Mouse (Mus musculus): ENCODE results near the gene Rbfox2. TPM values are rescaled to one million over a fixed set of nuclear protein-coding genes. Genes with fewer than 3 reads are reported as not detected.
A peak's percentile ranks its signal among the peaks of the same experiment; 100 is the strongest.

Rbfox2 gene
- polyA plus RNA-seq, 1 experiment from 2014 or later, result 13.1 TPM

DNA sequence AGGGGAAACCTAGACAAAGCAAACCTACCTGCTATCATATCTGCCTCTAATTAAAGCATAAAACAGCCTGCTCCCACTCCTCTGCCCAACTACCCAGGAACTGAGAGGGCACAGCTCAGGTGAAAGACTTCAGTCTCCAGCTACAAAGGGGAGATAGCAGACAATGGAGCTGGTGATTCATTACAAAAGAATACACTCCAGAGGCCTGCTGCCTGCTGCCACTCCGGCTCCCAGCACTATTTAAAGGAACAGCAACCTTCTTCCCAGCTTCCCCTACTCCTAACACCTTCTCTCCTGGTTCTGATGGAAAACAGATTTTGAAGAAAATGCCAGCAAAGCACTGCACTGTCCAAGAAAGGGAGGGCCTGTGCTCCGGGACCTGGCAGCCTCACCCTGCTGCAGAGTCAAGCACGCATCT, 156.4 kb downstream of the Rbfox2 start:
- Histone ChIP-seq H3K4me2 (peak overlapping the region; percentile 48), H3K27ac (peak overlapping the region; percentile 58), H3K4me1 (peaks cover 19% of the 10 kb centered on the region), H3K9me3 (replicated peaks) (no peaks in the 10 kb centered on the region), H3K27me3 (replicated peaks) (no peaks in the 10 kb centered on the region; the same call in 1 of the 2 replicates), H3K36me3 (no peaks in the 10 kb centered on the region), H3K4me3 (peak overlapping the region; percentile 1; the same call in 1 of the 2 replicates), H3K9ac (no peak overlapping the region)
- ATAC-seq, result no peak
- WGBS (ENCODE audit: insufficient replicate concordance), result 62% methylated on average over 3 of the region's 3 CpGs

DNA sequence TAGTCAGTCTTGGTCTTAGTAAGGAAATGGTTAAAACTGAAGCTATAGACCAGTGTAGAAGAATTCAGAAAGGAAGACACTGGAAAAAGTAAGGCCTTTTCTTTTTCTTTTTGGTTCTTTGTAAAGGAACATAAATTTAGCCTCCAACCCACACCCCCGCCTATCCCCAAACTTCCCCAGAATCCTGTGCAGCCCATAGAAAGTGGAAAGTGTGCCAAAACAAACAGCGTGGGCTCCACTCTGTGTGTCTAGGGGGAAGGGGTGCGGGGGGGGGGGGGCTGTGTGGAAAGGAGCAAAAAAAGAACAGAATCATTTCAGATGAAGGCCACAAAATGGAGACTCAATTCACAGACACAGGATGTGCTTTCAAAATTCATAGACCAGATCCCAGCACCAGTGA, 156.8 kb downstream of the Rbfox2 start:
- Histone ChIP-seq H3K27ac (peak overlapping the region; percentile 58), H3K9ac (no peak overlapping the region), H3K27me3 (replicated peaks) (no peaks in the 10 kb centered on the region; the same call in 1 of the 2 replicates), H3K4me3 (no peak overlapping the region), H3K36me3 (no peaks in the 10 kb centered on the region), H3K4me2 (peak overlapping the region; percentile 48), H3K4me1 (peaks cover 19% of the 10 kb centered on the region), H3K9me3 (replicated peaks) (no peaks in the 10 kb centered on the region)
- WGBS (ENCODE audit: insufficient replicate concordance), result 44% methylated on average over 3 of the region's 3 CpGs
- no peak for ATAC-seq

DNA sequence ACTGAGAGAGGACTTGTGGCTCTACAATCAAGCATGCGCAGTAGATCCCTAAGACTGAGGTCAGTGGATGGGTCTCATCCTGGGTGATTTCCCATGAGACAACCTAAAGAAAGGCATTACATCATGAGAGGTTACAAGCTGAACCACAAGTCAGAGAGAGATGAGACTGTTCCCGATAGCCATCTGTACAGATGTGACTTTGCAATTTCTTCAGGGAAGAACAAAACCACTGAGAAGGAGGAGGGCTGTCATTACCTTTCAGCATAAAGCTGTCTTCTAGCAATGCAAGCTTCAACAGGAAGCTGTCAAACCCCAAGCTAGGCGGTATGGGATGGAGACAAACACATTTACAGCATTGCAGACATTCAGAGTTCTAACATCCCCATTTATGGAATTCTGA, 157.3 kb downstream of the Rbfox2 start:
- Histone ChIP-seq H3K4me3 (no peak overlapping the region), H3K4me2 (peak overlapping the region; percentile 48; the same call in 1 of the 2 replicates), H3K9ac (no peak overlapping the region), H3K27me3 (replicated peaks) (no peaks in the 10 kb centered on the region; the same call in 1 of the 2 replicates), H3K27ac (no peak overlapping the region), H3K9me3 (replicated peaks) (no peaks in the 10 kb centered on the region), H3K4me1 (peaks cover 19% of the 10 kb centered on the region), H3K36me3 (no peaks in the 10 kb centered on the region)
- WGBS (ENCODE audit: insufficient replicate concordance), result 29% methylated on average over 3 of the region's 3 CpGs
- no peak for ATAC-seq

DNA sequence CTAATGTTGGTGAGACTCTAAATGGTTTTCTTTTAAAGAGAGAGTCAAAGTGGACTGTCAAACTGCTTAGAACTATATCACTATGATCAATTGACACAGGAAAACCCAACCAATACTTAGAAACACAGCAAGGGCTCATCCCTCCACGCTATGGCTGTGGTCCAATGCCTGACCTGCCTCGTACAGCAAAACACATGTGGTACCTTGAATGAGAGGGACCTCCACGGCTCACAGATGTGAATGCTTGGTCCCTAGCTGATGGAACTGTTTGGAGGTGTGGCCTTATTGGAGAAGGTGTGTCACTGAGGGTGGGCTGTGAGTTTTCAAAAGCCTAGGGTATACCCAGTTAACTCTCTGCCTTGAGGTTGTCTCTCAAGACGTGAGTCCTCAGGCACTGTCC, 159.9 kb downstream of the Rbfox2 start:
- no peaks in the 10 kb centered on the region for H3K36me3 ChIP-seq
- H3K9me3 ChIP-seq (replicated peaks), result no peaks in the 10 kb centered on the region
- H3K27ac ChIP-seq, result no peak overlapping the region
- no peaks in the 10 kb centered on the region for H3K27me3 ChIP-seq (replicated peaks)
- H3K4me2 ChIP-seq, result no peak overlapping the region
- H3K4me1 ChIP-seq, result peaks cover 21% of the 10 kb centered on the region
- H3K4me3 ChIP-seq, result no peak overlapping the region
- ATAC-seq, result no peak
- no peak overlapping the region for H3K9ac ChIP-seq
- WGBS (ENCODE audit: insufficient replicate concordance), result 64% methylated on average over 4 of the region's 4 CpGs

DNA sequence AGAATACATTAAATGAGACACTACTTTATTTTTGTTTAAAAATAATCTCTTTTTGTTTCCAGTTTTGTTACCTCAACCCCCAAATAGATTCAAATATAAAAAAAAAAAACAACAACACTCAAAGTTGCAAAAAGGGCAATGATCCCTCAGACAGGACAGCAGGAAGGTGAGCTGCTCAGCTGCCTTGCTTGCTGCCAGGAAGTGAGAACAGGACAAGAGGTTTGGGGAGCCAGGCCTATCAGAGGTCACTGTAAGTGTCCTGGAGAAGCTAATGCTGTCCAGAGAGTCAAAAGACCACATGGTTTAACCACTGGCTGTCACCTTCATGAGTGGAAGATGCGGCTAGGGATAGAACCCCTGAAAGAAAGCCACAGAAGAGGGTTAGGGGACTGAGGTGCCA, 161.8 kb downstream of the Rbfox2 start:
- WGBS (ENCODE audit: insufficient replicate concordance), result 54% methylated on average over 1 of the region's 1 CpGs
- H3K4me1 ChIP-seq, result peaks cover 21% of the 10 kb centered on the region
- H3K27ac ChIP-seq, result no peak overlapping the region
- no peak overlapping the region for H3K4me2 ChIP-seq
- H3K36me3 ChIP-seq, result no peaks in the 10 kb centered on the region
- no peak overlapping the region for H3K9ac ChIP-seq
- H3K4me3 ChIP-seq, result no peak overlapping the region
- no peak for ATAC-seq
- no peaks in the 10 kb centered on the region for H3K9me3 ChIP-seq (replicated peaks)
- H3K27me3 ChIP-seq (replicated peaks), result no peaks in the 10 kb centered on the region

DNA sequence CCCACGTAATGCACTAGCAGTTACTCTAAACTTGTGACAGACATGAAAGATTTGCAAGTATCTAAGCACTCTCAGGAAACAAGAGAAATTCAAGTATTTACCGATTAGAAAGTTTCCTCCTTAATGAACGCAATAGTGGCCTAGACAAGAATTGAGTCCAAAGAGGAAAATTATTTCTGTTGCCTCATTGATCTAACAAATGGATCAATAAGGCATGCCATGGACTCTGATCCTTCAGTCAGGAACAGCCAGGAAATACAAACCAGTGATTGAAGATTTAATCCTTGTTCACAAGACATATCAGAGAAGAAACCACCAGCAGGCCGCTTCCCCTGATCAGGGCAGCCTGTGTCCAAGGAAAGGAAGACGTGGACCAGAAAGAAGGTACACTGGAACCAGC, 164.0 kb downstream of the Rbfox2 start:
- Histone ChIP-seq H3K27ac (0 out of 2 replicates have a peak overlapping the region, but pooled peaks have one; percentile 37), H3K27me3 (replicated peaks) (no peaks in the 10 kb centered on the region), H3K36me3 (no peaks in the 10 kb centered on the region), H3K4me3 (no peak overlapping the region), H3K9ac (no peak overlapping the region), H3K4me2 (no peak overlapping the region), H3K9me3 (replicated peaks) (no peaks in the 10 kb centered on the region), H3K4me1 (peaks cover 10% of the 10 kb centered on the region)
- ATAC-seq, result no peak
- 70% methylated on average over 5 of the region's 5 CpGs for WGBS (ENCODE audit: insufficient replicate concordance)

DNA sequence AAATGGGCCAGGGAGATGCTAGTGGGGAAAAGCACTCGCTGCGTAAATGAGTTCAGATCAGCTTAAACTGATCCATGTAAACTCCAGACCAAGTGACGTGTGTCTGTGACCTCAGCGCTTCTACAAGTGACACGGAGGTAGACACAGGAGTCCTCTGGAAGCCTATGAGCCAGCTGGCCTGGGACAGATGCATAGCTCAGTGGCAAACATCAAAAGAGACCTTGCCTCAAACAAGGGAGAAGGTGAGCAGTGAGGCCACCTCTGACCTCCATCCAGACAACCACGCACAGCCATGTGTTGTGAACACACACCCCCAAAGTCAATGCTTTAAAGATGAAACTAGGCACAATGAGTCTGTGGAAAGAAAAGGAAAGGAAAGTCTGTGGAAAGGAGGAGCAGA, 164.5 kb downstream of the Rbfox2 start:
- Histone ChIP-seq H3K36me3 (no peaks in the 10 kb centered on the region), H3K27me3 (replicated peaks) (no peaks in the 10 kb centered on the region), H3K4me2 (no peak overlapping the region), H3K4me1 (peaks cover 10% of the 10 kb centered on the region), H3K9me3 (replicated peaks) (no peaks in the 10 kb centered on the region), H3K9ac (no peak overlapping the region), H3K4me3 (no peak overlapping the region), H3K27ac (peak overlapping the region; percentile 37; the same call in 1 of the 2 replicates)
- WGBS (ENCODE audit: insufficient replicate concordance), result 74% methylated on average over 6 of the region's 6 CpGs
- no peak; the same call in 1 of the 2 replicates for ATAC-seq

DNA sequence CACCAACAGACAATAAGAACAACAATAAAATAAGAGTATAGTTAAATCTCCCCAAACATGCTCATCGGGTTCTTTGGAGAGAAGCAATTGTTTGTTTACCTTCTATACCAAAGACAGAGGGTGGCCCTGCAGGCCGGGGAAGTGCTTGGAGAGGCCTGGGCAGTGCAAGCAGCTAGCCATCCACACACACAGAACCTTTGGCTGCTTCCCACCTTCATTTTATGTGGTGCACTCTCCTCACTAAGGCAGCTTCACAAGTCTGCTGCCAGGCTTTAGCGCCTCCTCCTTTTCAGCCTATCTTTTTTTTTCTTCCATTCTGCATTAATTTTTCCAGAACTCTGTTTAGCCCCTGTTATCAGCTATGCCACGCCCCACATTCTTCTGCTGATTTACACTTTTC, 165.1 kb downstream of the Rbfox2 start:
- no peaks in the 10 kb centered on the region for H3K9me3 ChIP-seq (replicated peaks)
- no peak overlapping the region for H3K4me2 ChIP-seq
- no peak overlapping the region for H3K9ac ChIP-seq
- WGBS (ENCODE audit: insufficient replicate concordance), result 55% methylated on average over 4 of the region's 4 CpGs
- H3K27me3 ChIP-seq (replicated peaks), result no peaks in the 10 kb centered on the region
- H3K4me3 ChIP-seq, result no peak overlapping the region
- peaks cover 10% of the 10 kb centered on the region for H3K4me1 ChIP-seq
- no peak for ATAC-seq
- no peak overlapping the region for H3K27ac ChIP-seq
- no peaks in the 10 kb centered on the region for H3K36me3 ChIP-seq

DNA sequence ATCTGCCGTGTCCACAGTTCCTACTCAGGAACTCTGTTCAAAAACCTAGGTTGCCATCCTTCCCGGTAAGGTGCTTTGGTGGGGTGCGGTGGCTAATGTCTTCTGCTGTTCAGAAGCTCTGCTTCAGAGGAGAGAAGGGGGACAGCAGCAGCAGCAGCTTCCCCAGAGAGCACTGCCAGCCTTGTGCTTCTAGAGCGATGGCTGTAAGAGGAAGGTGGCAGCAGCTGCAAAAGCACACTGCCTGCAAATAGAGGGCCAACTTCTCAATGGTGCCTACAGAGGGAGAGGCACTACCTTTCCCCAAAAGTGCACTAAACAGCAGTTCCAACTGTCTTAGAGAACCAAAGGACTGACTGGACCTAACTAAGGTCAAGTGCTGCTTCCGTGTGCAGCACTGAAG, 168.5 kb downstream of the Rbfox2 start:
- Histone ChIP-seq H3K27ac (no peak overlapping the region), H3K27me3 (replicated peaks) (no peaks in the 10 kb centered on the region)
- no peak for ATAC-seq

DNA sequence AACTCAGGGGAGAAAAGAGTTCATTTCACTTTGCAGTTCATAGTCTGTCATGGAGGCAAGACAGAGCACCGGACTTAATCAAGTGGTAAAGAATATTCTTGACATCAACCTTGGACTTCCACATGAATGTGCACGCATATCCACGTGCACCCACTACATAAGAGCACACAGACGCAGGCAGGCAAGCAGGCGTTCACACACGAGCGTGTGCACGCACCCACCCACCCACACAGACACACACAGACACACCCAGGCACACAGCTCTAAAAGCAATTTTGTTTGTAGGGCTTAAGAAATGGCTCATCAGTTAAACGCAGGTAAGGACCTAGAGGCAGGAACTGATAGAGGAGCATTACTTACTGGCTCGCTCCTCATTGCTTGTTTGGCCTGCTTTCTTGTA, 172.3 kb downstream of the Rbfox2 start:
- no peaks in the 10 kb centered on the region for H3K9me3 ChIP-seq (replicated peaks)
- WGBS (ENCODE audit: insufficient replicate concordance), result 81% methylated on average over 10 of the region's 10 CpGs
- H3K4me3 ChIP-seq, result no peak overlapping the region
- H3K27me3 ChIP-seq (replicated peaks), result no peaks in the 10 kb centered on the region
- ATAC-seq, result no peak
- no peak overlapping the region for H3K9ac ChIP-seq
- no peaks in the 10 kb centered on the region for H3K4me1 ChIP-seq
- H3K4me2 ChIP-seq, result no peak overlapping the region
- peaks cover 13% of the 10 kb centered on the region for H3K36me3 ChIP-seq
- H3K27ac ChIP-seq, result no peak overlapping the region

More for the DNA sequence above, 168.5 kb downstream of the Rbfox2 start:
- Histone ChIP-seq H3K4me2 (no peak overlapping the region), H3K9ac (no peak overlapping the region), H3K36me3 (peaks cover 5% of the 10 kb centered on the region), H3K4me1 (peaks cover 10% of the 10 kb centered on the region), H3K9me3 (replicated peaks) (no peaks in the 10 kb centered on the region), H3K4me3 (no peak overlapping the region)
- 72% methylated on average over 5 of the region's 5 CpGs for WGBS (ENCODE audit: insufficient replicate concordance)

DNA sequence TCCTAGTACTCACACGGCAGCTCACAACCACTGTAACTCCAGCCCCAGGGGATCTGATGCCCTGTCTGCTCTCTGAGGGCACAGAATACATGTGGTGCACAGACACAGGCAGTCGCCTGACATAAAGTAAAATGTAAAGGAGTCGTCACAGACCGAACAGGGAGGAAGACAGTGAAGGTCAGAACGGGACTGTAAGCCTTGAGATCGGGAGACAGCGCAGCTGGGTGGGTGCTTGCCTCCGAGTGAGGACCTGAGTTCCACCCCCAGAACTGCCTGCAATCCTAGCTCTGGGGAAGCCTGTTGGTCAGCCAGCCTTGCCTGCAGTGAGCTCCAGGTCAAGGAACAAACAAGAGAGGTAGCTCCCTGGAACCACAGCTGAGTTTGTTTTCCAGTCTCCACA, 177.7 kb downstream of the Rbfox2 start:
- WGBS (ENCODE audit: insufficient replicate concordance), result 76% methylated on average over 8 of the region's 8 CpGs
- H3K4me1 ChIP-seq, result peaks cover 4% of the 10 kb centered on the region; the same call in 1 of the 2 replicates
- ATAC-seq, result no peak

DNA sequence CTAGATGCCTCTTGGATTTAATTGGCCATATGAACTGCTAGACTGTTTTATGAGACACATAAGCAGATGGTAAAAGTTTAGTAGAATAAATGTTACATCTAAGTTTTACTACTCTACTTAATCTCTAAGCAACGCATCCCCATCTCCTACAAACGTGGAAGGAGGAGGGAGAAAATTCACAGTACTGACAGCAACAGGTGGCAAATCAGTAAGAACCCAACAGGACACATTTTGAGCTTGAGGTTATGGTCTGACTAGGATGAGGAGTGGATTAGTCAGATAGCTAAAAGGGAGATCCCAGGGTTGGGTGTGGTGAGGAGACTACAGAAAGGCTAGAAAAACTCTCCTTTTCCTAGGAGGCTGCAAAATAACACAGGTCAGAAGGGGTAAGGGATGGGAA, 179.1 kb downstream of the Rbfox2 start:
- H3K9me3 ChIP-seq (replicated peaks), result no peaks in the 10 kb centered on the region
- peaks cover 14% of the 10 kb centered on the region for H3K36me3 ChIP-seq
- no peak overlapping the region for H3K4me2 ChIP-seq
- WGBS (ENCODE audit: insufficient replicate concordance), result 49% methylated on average over 2 of the region's 2 CpGs
- ATAC-seq, result no peak
- H3K27me3 ChIP-seq (replicated peaks), result no peaks in the 10 kb centered on the region
- H3K4me1 ChIP-seq, result peaks cover 12% of the 10 kb centered on the region
- no peak overlapping the region for H3K27ac ChIP-seq
- no peak overlapping the region for H3K9ac ChIP-seq
- no peak overlapping the region for H3K4me3 ChIP-seq

More for the DNA sequence above, 177.7 kb downstream of the Rbfox2 start:
- Histone ChIP-seq H3K4me2 (no peak overlapping the region), H3K36me3 (peaks cover 14% of the 10 kb centered on the region), H3K27me3 (replicated peaks) (no peaks in the 10 kb centered on the region), H3K27ac (no peak overlapping the region), H3K9me3 (replicated peaks) (no peaks in the 10 kb centered on the region), H3K4me3 (no peak overlapping the region), H3K9ac (no peak overlapping the region)

DNA sequence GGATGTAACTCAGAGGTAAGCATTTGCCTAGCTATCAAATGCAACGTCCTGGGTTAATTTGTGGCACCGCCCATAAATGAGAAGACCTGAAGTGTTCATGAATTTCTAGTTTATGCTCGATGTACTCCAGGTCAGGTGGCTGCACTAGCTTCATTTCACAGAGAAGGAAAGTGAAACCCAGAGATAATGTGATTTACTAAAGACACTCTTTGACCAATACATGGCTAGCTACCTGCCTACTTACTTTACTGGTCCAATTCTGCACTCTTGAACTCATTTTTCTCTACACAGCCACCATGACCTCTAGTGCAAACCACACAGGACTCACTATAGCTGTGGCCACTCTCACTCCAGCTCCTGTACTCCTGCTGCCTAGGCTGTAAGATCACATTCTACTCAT, 180.1 kb downstream of the Rbfox2 start:
- Histone ChIP-seq H3K4me3 (no peak overlapping the region), H3K27ac (no peak overlapping the region)

More for the DNA sequence above, 180.1 kb downstream of the Rbfox2 start:
- no peak for ATAC-seq
- H3K36me3 ChIP-seq, result peaks cover 5% of the 10 kb centered on the region
- H3K9me3 ChIP-seq (replicated peaks), result no peaks in the 10 kb centered on the region
- H3K27me3 ChIP-seq (replicated peaks), result no peaks in the 10 kb centered on the region
- 77% methylated on average over 3 of the region's 3 CpGs for WGBS (ENCODE audit: insufficient replicate concordance)
- H3K9ac ChIP-seq, result no peak overlapping the region
- H3K4me2 ChIP-seq, result no peak overlapping the region
- H3K4me1 ChIP-seq, result peaks cover 12% of the 10 kb centered on the region

Measured in liver, embryonic 12.5 days (tissue).